Mouse (Mus musculus) liver, adult 2 months (tissue): ENCODE measurements around the gene Slc26a11. TPM values are rescaled to one million over a fixed set of nuclear protein-coding genes. Genes with fewer than 3 reads are reported as not detected.

Source experiments
- DNase-seq: peaks from one replicate; pipeline ENCODE4 v3.0.0-alpha.2; 2011; ENCODE audit warnings: low read depth, low spot score; ENCODE audit errors: extremely low read depth
- H3K27ac ChIP-seq: fragments of 200-500 bp; replicated peaks from 2 replicates; pipeline ENCODE4 v1.5.1; 2012; ENCODE audit warnings: low read depth, mild to moderate bottlenecking, control low read depth, inconsistent platforms, low read length; ENCODE audit not compliant: insufficient read depth
- H3K27me3 ChIP-seq: fragments of 200-500 bp; 2 replicates; pipeline ENCODE4 v1.6.1; 2012; ENCODE audit warnings: mild to moderate bottlenecking, moderate library complexity, low read length, inconsistent platforms; ENCODE audit not compliant: control insufficient read depth, insufficient read depth
- H3K36me3 ChIP-seq: fragments of 200-500 bp; 2 replicates; pipeline ENCODE4 v1.6.1; 2012; ENCODE audit warnings: low read length, inconsistent platforms; ENCODE audit not compliant: control insufficient read depth, insufficient read depth
- H3K4me1 ChIP-seq: fragments of 200-500 bp; 2 replicates; pipeline ENCODE4 v1.6.1; 2011; ENCODE audit warnings: low read length; ENCODE audit not compliant: control insufficient read depth, insufficient read depth
- H3K4me3 ChIP-seq: fragments of 200-500 bp; 2 replicates; pipeline ENCODE4 v1.5.1; 2011; ENCODE audit warnings: low read depth, mild to moderate bottlenecking, control low read depth, low read length, moderate library complexity; ENCODE audit not compliant: insufficient read depth
- H3K79me2 ChIP-seq: fragments of 200-500 bp; 2 replicates; pipeline ENCODE4 v1.6.1; 2012; ENCODE audit warnings: inconsistent platforms, mild to moderate bottlenecking, low read length, moderate library complexity; ENCODE audit not compliant: control insufficient read depth, insufficient read depth
- H3K9ac ChIP-seq: fragments of 200-500 bp; 2 replicates; pipeline ENCODE4 v1.6.1; 2012; ENCODE audit warnings: low read depth, mild to moderate bottlenecking, control low read depth, inconsistent platforms, low read length
- CTCF ChIP-seq: fragments of 200-500 bp; IDR thresholded peaks from 2 replicates; pipeline ENCODE4 v1.5.1; 2011; ENCODE audit warnings: low read depth, low read length, control low read depth
- POLR2A ChIP-seq: fragments of 200-500 bp; IDR thresholded peaks from 2 replicates; pipeline ENCODE4 v1.6.1; 2011; ENCODE audit warnings: low read length, control low read depth; ENCODE audit not compliant: insufficient read depth; ENCODE audit errors: extremely low read depth
- WGBS: fragments of 180-500 bp; shearing (Covaris S2); methylation state at CpG from one replicate; pipeline ENCODE4 v1.1.7; 2018; 5-methylcytosine and 5-hydroxymethylcytosine counted together
- polyA plus RNA-seq: library from polyadenylated mRNA; depleted of rRNA; stranded (reverse); fragments of >200 nt; gene quantifications from 2 replicates; pipeline ENCODE4 v1.2.3, GENCODE M21; 2012
- total RNA-seq: library from RNA; depleted of rRNA; stranded (reverse); fragments of >200 nt; gene quantifications from 2 replicates; pipeline ENCODE4 v1.2.3, GENCODE M21; 2014

Slc26a11 gene
- total and polyA plus RNA-seq, 2 experiments: 2.5 to 7.5 TPM

DNA sequence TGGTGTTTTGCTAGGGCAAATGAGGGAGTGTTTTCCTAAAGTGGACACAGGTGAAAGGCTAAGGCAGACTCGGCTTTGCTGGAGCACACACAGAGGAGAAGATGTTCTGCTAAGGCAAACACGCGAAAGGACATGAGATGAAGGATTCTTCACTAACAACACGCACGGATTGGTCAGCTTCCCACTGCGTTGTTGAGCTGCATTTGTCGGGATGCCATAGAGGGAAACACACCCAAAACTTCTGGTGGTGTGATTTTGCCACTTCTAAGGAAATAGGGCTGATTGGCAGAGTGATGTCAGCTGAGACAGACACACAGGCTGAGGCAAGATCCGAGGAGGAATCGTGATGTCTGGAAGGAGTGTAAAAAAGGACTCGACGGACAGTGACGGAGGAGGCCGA lies 40.6 kb downstream of the Slc26a11 start:
- Histone ChIP-seq H3K4me3 (no peak overlapping the region; the same call in 1 of the 2 replicates), H3K27ac (no peak overlapping the region), H3K9ac (no peak overlapping the region), H3K79me2 (peaks cover 25% of the 10 kb centered on the region; the same call in 1 of the 2 replicates), H3K4me1 (peaks cover 25% of the 10 kb centered on the region), H3K27me3 (no peaks in the 10 kb centered on the region), H3K36me3 (peaks cover 6% of the 10 kb centered on the region; the same call in 1 of the 2 replicates)
- TF ChIP-seq CTCF: no peak
- no peak for TF ChIP-seq POLR2A
- WGBS: 63% methylated on average over 13 of the region's 13 CpGs
- no peak for DNase-seq

- peaks cover 25% of the 10 kb centered on the region; the same call in 1 of the 2 replicates for H3K79me2 ChIP-seq
- H3K36me3 ChIP-seq: peaks cover 6% of the 10 kb centered on the region; the same call in 1 of the 2 replicates
- no peak for TF ChIP-seq POLR2A
- H3K9ac ChIP-seq: peak overlapping the region; percentile 23; the same call in 1 of the 2 replicates
- H3K4me3 ChIP-seq: no peak overlapping the region
- WGBS: 84% methylated on average over 7 of the region's 7 CpGs
- H3K4me1 ChIP-seq: peaks cover 22% of the 10 kb centered on the region
- no peaks in the 10 kb centered on the region for H3K27me3 ChIP-seq
- no peak overlapping the region for H3K27ac ChIP-seq
- DNase-seq: no peak
Measured at GRCm38 (mm10) chr11:119396461-119396860, 41.1 kb downstream of the Slc26a11 start.

DNA sequence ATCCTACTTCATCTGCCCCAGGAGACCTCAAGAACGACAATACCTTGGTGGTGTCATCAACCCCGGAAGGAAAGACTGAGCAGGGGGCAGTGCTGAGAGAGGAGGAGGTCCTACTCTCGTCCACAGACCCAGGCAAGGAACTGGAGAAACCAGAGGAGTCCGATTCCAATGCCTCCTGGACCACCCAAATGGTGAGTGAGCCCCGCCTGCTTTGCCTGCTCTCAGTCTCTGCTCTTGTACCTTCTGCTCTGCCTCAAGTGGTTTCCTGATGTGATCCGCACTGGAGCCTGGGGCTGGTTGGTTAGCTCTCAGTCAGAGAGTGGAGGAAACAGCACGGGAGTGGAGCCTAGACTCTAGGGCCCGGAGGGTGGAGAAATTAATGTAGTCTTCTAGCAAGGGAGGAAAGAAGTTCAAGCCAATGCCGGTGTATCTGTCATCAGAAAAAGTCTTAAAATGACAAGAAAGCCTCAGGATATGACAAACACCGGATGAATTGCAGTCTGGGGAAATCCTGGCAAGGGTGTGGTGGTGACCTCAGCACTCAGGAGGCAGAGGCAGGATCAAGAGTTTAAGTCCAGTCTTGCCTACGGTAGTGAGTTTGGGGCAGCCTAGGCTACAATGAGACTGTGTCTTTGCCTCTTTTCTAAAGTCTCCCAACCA lies 47.3 kb downstream of the Slc26a11 start:
- H3K4me3 ChIP-seq: no peak overlapping the region
- H3K79me2 ChIP-seq: peaks cover 29% of the 10 kb centered on the region; the same call in 1 of the 2 replicates
- TF ChIP-seq CTCF (no peak), POLR2A (no peak)
- H3K36me3 ChIP-seq: peaks cover 21% of the 10 kb centered on the region
- WGBS: 72% methylated on average over 11 of the region's 11 CpGs
- no peak overlapping the region for H3K9ac ChIP-seq
- no peaks in the 10 kb centered on the region for H3K27me3 ChIP-seq
- H3K27ac ChIP-seq: no peak overlapping the region
- DNase-seq: no peak
- H3K4me1 ChIP-seq: peaks cover 3% of the 10 kb centered on the region; the same call in 1 of the 2 replicates

- 75% methylated on average over 5 of the region's 5 CpGs for WGBS
- TF ChIP-seq CTCF (peak; percentile 89), POLR2A (no peak)
- H3K79me2 ChIP-seq: peaks cover 24% of the 10 kb centered on the region; the same call in 1 of the 2 replicates
- no peaks in the 10 kb centered on the region for H3K27me3 ChIP-seq
- peak; percentile 44 for DNase-seq
- no peak overlapping the region for H3K9ac ChIP-seq
- peaks cover 3% of the 10 kb centered on the region; the same call in 1 of the 2 replicates for H3K4me1 ChIP-seq
- no peak overlapping the region for H3K4me3 ChIP-seq
- peaks cover 26% of the 10 kb centered on the region for H3K36me3 ChIP-seq
- H3K27ac ChIP-seq: no peak overlapping the region
Measured at GRCm38 (mm10) chr11:119404627-119405026, 49.3 kb downstream of the Slc26a11 start.

DNA sequence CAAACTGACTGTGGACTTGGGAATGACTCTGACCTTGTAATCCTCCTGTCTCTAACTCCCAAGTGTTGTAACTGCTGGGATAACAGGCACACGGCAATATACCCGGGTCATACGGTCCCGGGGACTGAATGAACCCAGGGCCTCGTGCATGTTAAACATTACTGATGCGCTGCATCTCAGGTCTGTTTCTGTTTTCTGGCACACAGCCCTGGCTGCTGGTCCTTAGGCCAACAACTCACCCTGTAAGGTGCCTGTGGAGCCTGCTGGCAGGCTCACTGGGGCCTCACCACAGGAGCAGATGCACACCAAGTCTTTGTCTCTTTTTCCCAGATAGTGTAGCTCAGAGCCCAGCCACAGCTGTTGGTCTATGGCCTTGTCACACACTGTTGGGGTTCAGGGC lies 52.0 kb downstream of the Slc26a11 start:
- H3K4me3 ChIP-seq: no peak overlapping the region
- peaks cover 2% of the 10 kb centered on the region; the same call in 1 of the 2 replicates for H3K4me1 ChIP-seq
- peaks cover 38% of the 10 kb centered on the region for H3K36me3 ChIP-seq
- no peak overlapping the region for H3K9ac ChIP-seq
- H3K27me3 ChIP-seq: no peaks in the 10 kb centered on the region
- H3K27ac ChIP-seq: no peak overlapping the region
- peaks cover 24% of the 10 kb centered on the region; the same call in 1 of the 2 replicates for H3K79me2 ChIP-seq
- no peak for DNase-seq
- TF ChIP-seq CTCF: no peak
- TF ChIP-seq POLR2A: no peak
- 83% methylated on average over 6 of the region's 6 CpGs for WGBS

- Histone ChIP-seq H3K27ac (no peak overlapping the region), H3K36me3 (peaks cover 37% of the 10 kb centered on the region), H3K9ac (no peak overlapping the region), H3K4me3 (no peak overlapping the region), H3K79me2 (peaks cover 24% of the 10 kb centered on the region; the same call in 1 of the 2 replicates), H3K4me1 (no peaks in the 10 kb centered on the region), H3K27me3 (no peaks in the 10 kb centered on the region)
- TF ChIP-seq CTCF (no peak), POLR2A (no peak)
- 74% methylated on average over 5 of the region's 5 CpGs for WGBS
- DNase-seq: no peak
Measured at GRCm38 (mm10) chr11:119407977-119408376, 52.6 kb downstream of the Slc26a11 start.
